Mouse (Mus musculus): ENCODE data around the gene Nrp1.

Nrp1 gene

DNA sequence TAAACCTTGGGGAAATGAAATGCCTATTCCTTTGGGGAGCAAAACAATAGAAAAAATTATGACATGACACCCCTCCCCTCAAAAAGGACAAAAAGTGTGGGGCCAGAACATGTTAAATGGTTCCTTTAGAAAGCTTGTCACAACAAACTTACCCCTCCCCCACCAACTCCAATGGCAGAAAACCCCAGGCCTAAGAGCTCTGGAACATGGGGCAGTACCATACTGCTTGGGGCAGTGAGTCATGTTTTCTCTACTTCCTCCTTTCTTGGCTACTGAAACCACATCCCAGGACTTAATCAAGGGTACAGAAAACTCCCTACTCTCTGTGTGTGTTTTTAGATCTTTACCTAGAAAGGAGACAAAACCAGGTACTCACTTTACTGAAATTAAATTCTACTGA lies 147.5 kb downstream of the Nrp1 start:
- DNase-seq (ENCODE audit: low spot score), result no peak

DNA sequence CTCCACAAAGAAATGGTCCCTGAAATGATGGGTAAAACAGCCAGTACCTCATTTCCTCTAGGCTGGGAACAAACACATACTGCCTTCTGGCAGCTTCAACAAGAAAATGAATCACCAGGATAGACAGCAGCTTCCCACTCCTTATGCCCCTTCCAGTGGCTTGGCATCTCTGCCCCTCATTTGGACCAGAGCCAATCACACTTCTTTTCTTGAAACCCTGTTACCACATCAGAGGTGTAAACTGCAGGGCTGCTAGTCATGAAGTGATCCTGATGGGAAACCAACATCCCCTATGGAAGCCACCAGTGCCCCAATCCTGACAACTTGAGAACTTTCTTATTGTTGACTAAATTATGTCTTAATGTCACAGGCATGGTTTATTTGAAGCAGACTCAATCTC lies 150.3 kb downstream of the Nrp1 start:
- DNase-seq (ENCODE audit: low spot score), result no peak

DNA sequence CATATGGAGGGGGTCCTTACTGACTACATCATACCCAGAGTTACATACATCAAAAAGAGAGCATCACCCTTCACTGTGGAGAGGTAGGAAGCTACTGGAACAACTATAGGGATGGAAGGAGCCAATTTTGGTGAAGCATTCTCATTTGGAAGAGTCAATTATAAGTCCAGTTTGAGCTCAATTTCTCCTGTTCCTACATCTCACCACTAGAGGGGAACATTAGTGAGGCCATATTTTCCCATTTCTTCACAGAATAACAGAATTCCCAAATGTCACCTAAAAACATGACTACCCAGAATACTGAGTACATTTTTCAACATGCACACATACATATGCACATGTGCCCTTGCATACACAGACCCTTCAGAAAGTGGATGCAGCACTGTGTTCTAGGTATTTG lies 152.6 kb downstream of the Nrp1 start:
- DNase-seq (ENCODE audit: low spot score), result no peak

DNA sequence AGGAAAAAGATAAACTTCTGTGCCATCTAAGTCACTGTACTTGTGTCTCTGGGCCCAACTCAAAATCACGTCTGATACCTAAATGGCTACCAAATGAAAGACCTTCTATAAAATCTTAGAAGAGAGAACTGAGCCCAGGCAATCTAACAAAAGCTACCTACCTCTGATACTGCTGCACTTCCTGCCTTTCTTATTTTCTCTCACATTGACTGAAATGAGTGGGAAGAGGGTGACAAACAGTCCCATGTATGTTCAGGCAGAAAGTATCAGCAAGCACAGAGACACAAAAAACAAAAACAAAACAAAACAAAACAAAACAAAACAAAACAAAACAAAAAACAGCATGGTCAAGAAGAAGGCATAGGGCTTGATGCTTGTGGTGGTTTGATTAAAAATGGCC lies 153.3 kb downstream of the Nrp1 start:
- no peak for DNase-seq (ENCODE audit: low spot score)

DNA sequence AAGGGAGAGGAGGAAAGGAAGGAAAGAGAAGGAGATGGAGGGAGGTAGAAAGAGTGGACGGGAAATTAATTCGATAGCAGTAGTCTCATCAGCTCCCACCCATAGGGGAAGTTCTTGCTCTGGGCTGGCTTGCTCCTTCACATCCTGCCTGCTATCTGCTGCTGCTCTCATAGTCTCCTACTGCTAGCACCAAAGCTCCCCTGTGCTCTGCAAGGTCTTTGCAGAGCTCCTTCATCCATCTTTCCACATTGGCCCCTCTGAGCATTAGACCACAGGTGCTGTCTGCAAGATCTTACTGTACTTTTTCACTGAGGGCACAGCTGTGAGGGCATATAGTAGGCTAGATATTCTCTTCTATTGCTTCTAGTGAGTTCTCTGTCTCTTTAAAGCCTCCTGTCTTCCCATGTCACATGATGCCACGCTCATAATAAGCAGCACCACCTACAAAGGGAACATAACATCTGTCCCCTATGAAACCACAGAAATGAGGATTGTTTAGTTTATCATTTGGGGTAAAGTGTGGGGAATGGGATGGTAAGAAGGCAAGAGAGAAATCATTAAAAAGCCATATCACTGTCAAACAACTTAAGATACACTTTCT lies 158.5 kb downstream of the Nrp1 start:
- DNase-seq (ENCODE audit: low spot score), result no peak

DNA sequence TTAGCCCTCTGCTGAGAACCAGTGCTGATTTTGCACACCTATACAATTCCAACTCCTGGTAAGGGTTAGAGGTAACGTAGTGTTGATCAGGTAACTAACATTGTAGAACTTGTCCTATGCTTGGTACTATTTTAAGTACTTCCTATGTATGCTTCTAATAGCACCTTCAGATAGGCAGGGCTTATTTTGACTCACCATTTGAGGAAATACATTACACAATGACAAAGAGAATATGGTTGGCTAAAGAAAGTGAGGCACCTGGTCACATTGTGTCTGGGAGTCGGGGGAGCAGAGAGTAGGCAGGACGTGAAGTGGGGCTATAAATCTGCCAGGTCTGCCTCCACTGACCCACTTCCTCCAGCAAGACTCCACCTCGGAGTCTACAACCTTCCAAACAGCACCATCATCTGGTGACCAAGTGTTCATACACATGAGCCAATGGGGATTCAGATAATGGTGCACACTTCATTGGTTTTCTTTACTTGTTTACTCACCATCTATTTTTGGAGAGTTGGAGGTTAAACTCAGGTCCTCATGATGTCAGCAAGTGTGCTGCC lies 159.2 kb downstream of the Nrp1 start:
- DNase-seq (ENCODE audit: low spot score), result no peak

DNA sequence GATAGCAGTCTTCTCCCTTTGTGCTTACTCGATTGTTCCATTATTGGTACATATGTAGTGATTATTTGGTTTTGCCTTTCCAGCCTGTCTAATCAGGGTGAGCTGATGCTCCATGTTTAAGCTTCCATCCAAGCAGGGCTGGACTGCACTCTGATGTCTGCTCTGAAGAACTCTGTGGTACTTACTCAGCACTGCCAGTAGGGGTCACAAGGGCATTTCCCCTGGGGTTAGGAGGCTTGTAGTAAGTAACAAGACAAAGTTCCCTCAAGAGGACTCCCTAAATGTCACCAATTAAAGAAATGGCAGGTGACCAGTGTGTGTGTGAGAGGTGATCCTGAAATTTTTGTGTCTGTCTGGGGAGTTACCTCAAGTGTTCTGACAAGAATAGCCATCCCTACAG lies 161.0 kb downstream of the Nrp1 start:
- peak; percentile 11 for DNase-seq (ENCODE audit: low spot score)

DNA sequence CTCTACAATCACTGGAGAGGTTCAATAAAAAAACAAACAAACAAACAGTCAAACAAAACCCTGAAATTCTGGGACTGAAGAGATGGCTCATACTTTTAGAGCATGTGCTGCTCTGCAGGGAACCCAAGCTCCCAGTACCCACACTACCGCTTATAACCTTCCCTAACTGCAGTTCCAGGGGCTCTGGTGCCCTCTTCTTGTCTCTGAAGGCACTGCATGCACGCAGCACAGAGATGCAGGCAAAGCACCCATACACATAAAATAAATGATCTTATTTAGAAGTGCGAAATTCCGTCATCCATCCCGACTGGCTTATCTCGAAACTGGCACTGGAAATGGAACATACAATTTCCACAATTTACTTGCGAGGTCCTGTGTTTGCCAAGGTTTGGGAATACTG lies 165.4 kb downstream of the Nrp1 start:
- DNase-seq (ENCODE audit: low spot score), result no peak

DNA sequence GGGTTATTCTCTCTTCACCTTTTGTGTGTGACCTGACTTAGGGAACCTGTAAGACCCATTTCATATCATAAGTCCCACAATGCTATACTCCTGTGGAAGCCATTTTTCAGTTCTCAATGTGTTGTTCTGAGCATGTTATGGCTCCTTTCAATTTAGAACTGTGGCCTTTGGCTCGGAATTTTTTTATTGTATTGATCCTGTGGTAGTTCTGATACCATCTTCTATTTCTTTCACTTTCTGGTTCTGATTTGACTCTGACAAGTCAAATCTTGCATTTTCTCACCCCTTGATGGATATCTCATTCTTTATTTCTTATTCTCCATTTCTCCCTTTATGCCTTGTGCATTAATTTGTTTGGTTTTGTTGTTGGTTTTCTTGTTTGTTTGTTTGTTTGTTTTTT lies 167.5 kb downstream of the Nrp1 start:
- no peak for DNase-seq (ENCODE audit: low spot score)

DNA sequence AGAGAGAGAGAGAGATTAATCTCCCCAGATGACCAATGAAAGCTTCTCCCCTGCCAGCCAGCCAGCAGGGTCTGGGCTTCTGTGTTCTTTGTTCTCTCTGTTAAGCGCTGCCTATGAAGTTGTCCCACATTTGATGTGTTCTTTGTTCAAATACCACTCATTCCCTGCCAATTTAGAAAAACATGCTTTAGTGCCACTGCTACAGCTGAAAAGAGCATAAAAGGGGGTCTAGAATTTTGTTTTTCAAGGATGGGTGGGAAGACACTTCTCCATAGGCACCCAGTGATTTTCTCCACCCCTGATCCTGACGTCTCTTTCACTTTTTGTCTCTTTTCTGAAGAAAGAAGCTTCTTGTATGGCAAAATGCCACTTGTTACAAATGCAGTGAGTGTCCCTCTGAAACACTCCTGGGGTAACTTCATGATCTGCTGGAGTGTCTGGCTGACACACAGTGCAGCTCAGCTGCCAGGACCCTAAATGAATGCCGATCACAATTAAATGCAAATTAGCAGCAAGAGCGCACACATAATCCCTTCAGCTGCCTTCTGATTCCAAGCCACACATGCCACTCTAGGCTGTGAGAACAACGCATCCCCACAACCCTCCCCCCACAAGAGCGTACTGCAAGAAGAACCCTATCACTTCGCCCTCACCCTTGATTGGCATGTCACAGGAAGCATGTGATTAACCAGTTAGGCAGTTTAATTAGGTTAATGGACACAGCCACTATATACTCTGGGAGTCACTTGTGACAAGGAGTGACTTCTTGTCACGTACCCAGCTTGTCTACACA lies 170.4 kb downstream of the Nrp1 start:
- no peak for DNase-seq (ENCODE audit: low spot score)

DNA sequence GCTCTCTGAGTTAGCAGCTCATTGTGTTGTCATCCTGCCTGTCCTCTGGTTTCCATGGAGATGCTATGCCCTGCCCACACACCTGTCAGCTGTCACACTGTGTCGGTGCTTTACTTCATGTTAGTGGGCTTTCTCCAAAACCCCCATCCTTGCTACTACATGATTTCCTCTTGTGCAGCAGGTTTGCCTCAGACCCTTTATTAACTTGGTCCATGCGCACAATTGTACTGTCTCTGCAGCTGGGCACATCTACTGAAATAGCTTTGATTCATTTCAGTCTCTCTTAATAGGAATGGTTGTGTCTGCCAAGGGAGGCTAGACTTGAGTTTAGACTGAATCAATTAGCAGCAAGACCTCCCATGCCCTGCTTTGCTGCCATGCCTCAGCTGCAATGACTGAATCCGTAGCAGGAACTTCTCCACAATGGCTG lies 176.1 kb downstream of the Nrp1 start:
- no peak for DNase-seq (ENCODE audit: low spot score)

DNA sequence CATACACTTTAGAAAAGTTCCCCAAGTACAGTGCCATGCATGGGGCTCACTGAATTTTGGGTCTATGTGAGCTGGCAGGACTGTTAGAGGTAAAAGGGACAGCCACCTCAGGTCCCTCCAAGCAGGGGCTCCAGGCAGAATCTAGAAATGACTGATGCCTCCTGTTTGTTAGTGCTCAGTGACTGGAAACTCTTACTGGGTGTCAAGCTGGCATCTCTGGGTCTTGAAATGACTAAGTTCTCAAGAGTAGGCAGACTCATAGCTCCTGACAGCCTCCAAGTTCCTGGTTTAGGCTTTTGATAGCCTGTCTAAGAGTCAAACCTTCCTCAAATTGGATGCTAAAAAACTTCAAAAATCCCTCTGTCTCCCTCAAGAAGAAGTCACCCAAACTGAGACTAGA lies 177.3 kb downstream of the Nrp1 start:
- DNase-seq (ENCODE audit: low spot score), result no peak

DNA sequence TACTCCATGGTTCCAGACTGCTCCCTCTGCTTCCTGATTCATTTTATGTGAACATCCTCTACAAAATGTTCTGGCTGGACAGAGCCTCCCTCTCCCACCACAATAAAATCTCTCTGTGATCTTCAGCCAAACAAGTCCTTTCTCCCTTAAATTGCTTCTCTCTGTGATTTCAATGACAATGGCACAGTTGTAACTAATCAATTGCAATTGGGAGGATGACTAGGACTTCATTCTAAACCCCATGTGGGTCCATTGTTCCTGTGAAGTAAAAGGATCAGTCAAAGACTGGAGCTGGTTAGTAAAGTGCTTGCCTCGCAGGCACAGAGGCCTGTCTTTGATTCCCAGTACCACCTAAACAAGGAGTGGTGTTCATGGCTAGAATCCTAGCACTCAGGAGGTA lies 180.0 kb downstream of the Nrp1 start:
- DNase-seq (ENCODE audit: low spot score), result no peak

DNA sequence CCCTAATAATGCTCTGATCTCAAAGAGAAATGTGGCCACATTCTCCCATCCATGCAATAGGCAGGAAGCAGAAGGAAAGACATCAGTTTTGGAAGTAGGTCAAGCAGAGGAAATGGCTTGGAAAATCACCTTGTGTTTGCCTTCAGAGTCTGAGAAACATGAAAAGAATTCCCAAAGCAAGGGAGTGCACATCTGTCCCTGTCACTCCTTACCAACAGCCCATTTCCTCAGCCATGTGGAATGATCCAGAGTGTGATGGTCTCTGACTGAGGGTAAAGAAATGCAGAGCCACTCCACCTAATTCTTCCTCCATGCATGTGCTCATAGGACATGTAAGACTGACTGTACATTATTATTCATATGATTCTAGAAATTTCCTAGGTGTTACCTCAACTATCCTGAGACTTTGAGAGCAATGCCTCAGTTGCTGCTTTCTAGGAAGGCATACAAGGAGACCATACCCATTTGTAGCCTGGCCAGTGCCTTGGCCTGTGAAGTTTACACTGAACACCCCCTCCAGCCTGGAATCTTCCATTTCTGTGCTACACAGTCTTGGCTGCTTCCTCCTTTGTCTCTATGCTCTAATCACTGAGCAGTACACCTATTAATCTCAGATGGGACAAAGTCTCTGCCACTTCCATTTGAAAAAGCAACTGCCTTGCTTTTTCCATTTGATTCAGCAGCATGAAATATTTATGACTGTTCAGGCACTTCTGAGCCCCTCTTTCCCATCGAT lies 183.1 kb downstream of the Nrp1 start:
- DNase-seq (ENCODE audit: low spot score), result no peak

DNA sequence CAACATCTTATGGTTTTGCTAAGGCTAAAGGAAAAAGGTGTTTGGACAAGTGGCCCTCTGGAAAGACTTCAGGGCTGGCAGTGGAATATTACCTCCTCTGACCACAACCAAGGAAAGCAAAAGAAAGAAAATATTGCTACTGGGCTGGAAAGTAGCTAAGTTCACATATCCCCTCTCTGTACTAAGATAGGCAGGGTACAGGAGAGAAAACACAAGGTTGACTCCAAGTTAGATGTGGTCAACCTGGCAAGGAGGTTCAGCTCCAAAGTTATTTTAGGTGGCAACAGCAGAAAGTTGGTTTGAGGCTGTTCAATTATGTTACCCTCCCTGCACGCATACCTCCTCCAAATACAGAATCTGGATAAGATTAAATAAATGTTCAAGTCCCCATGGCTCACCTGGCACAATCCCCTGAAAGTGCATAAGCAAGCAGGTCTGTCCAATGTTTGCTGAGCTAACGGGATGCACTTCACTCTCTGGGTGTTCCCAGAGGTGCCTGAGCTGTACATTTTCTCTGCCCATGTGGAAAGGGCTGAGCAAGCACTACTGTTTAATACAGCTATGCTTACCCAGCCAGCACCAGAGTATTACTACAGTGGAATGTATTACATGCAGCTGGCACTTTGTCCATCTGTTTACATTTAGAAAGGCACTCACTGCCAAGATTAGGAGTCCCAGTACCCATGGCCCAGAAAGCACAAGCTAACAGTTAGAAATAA lies 185.9 kb downstream of the Nrp1 start:
- no peak for DNase-seq (ENCODE audit: low spot score)

DNA sequence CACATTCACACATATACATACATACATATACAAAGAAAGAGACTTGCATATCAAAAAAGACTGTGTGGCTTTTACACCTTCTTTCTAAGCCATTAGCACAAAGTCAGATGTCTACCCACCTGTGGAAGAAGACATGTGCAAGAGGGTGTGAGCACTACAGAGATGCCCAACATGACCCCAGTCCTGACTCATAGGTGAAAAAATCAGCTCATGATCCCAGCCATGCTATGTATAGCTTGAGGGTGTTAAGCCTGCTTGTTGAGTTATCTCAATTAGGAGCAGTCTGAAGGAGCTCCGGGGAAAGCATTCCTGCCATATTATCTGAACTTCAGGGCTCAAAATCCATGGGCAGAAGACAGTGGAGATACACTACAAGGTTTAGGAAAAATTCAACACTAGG lies 187.9 kb downstream of the Nrp1 start:
- no peak for DNase-seq (ENCODE audit: low spot score)

DNA sequence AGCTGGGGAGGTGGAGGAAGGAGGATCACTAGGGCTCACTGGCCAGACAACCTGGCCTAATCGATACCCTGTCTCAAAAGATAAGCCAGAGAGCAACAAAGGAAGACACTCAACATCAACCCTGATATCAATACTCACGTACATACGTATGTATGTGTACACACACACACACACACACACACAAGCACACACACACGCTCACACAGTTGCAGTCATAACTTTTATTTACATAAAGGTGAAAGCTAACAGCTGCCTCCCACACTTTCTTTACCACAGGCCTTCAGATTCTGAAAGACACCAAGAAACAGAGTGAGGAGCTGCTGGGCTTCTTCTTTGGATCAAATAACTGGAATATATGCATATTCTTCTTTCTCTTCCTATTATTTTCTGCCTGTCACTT lies 189.0 kb downstream of the Nrp1 start:
- DNase-seq (ENCODE audit: low spot score), result no peak

DNA sequence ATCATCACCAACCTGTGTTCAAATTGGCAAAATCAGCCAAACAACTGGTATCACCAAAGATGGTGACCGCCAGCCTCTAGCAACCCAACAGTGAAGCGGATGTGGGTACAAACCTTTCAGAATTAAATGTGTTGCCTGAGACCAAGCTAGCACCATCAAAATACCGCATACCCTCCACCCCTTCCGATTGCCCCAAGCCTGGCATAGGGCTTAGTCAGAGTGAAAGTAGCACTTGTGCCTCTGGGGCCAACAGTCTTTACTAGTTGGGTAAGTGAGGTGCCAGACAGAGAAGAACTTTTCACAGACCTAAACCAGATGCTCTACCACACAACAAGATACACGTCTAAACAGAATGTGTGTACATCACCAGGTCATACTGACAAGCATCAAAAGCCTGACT lies 191.3 kb downstream of the Nrp1 start:
- DNase-seq (ENCODE audit: low spot score), result no peak

DNA sequence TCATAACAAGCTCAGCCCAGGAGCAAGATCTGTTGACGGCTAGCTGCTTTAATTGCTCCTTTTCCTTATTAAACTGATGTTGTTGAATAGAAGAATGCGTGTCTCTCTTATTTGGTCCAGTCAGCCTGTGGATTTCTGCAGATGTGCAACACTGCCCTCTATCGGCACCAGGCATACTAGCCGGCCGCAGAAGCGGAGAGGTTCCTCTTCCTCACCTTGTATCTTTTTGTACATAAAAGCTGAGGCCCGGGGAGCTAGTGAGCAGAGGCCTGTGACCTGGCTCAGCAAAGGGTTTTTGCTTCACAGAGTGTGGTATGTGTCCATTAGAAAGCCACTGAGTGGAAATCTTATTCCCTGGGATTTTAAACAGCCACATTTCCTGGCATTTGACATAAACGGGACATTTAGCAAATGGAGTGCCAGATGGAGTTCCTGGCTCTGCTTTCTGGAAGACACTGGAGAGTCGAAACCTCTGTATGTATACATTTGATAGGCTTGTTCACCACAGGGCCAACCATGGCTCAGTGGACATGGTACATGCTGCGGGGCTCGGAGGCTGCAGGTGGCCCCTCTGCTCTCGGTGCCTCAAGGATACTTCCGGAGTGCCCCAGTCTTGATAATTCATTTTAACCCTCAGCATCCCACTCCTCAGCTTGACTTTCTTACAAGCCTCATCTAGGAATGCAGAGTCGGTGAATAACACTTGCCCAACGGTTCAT lies 193.2 kb downstream of the Nrp1 start:
- peak; percentile 69 for DNase-seq (ENCODE audit: low spot score)

Data from urinary bladder, postnatal 14 days (tissue).